In the genomic region with DNA sequence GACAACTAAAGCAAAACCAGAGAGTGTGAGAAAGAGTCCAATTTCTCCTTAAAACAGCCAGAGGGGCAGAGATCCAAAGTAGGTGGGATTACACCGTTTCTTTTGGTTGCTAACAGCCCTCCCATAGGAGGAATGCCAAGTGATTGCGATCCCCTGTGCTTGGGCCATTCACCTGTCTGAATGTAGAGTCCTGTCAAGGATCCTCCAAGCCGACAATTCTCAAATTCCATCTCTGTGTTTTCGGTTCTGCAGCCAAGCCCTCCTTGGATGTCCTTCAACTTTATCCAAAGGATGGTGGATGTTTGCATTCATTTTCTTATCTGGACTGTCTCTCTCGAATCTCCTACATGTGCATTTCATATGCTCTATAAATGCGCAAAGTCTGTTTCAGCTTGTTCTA, we compare ENCODE assay signal across 26 mouse cellular contexts.
"Had no signal": no experiment of that assay in that cellular context is flagged by ENCODE, and none has a peak within 500 bp of the region (broad histone marks: within the 10 kb centered on the region; RNA-seq: fewer than 3 reads in every experiment).

No protein-coding gene starts in this region.

- H3K36me3 ChIP-seq: heart, embryonic 13.5 days; heart, embryonic 15.5 days; hindbrain, embryonic 10.5 days; hindbrain, embryonic 12.5 days; intestine, embryonic 15.5 days; limb, embryonic 13.5 days; liver, embryonic 13.5 days; liver, embryonic 15.5 days had no signal

- H3K4me2 ChIP-seq: heart, embryonic 13.5 days; heart, embryonic 15.5 days; hindbrain, embryonic 12.5 days; hindbrain, embryonic 14.5 days; intestine, embryonic 15.5 days; limb, embryonic 13.5 days; liver, embryonic 11.5 days; liver, embryonic 13.5 days; liver, embryonic 15.5 days had no signal

- ATAC-seq: hindbrain, embryonic 16.5 days; inflammation-experienced regulatory T-cells, adult 6 months; intestine, embryonic 15.5 days; intestine, postnatal 0 days had no signal

- H3K27ac ChIP-seq: gastrocnemius, adult 2 months; heart, adult 2 months; heart, embryonic 13.5 days; heart, embryonic 15.5 days; hindbrain, embryonic 10.5 days; hindbrain, embryonic 12.5 days; hindbrain, embryonic 14.5 days; intestine, embryonic 15.5 days; layer of hippocampus, adult 2 months; left cerebral cortex, adult 2 months; limb, embryonic 13.5 days; liver, embryonic 13.5 days; liver, embryonic 15.5 days had no signal

- H3K4me3 ChIP-seq: gastrocnemius, adult 2 months; heart, adult 2 months; heart, embryonic 13.5 days; heart, embryonic 15.5 days; hindbrain, embryonic 10.5 days; hindbrain, embryonic 12.5 days; intestine, embryonic 15.5 days; layer of hippocampus, adult 2 months; left cerebral cortex, adult 2 months; limb, embryonic 13.5 days; liver, embryonic 13.5 days; liver, embryonic 15.5 days had no signal

- DNase-seq: gastrocnemius, adult 2 months; gastrocnemius, postnatal 10 days; gastrocnemius, postnatal 25 days; heart, adult 2 months; heart, postnatal 4 days; kidney, adult 18-20 months; kidney, adult 8-10 months; kidney, postnatal 10 days; kidney, postnatal 25 days; kidney, postnatal 4 days; liver; liver, embryonic 13.5 days had no signal

- H3K9ac ChIP-seq: heart, embryonic 13.5 days; heart, embryonic 15.5 days; hindbrain, embryonic 12.5 days; hindbrain, embryonic 14.5 days; intestine, embryonic 15.5 days; limb, embryonic 13.5 days; liver, embryonic 13.5 days; liver, embryonic 15.5 days had no signal

- H3K4me1 ChIP-seq: heart, embryonic 13.5 days; heart, embryonic 15.5 days; hindbrain, embryonic 10.5 days; hindbrain, embryonic 12.5 days; intestine, embryonic 15.5 days; limb, embryonic 13.5 days; liver, embryonic 13.5 days; liver, embryonic 15.5 days had no signal

- H3K27me3 ChIP-seq: heart, embryonic 13.5 days; heart, embryonic 15.5 days; hindbrain, embryonic 12.5 days; intestine, embryonic 15.5 days; limb, embryonic 13.5 days; liver, embryonic 13.5 days; liver, embryonic 15.5 days had no signal

- H3K9me3 ChIP-seq: heart, embryonic 13.5 days; heart, embryonic 15.5 days; hindbrain, embryonic 10.5 days; hindbrain, embryonic 12.5 days; intestine, embryonic 15.5 days; limb, embryonic 13.5 days; liver, embryonic 13.5 days; liver, embryonic 15.5 days had no signal
